Mouse (Mus musculus) urinary bladder, postnatal 36 days (tissue): ENCODE measurements around the gene Myzap.
A peak's percentile ranks its signal among the peaks of the same experiment; 100 is the strongest.
"Not testable (repeated sequence)": the region's sequence is repeated elsewhere in the genome, so short reads cannot be mapped to it uniquely, and the experiment has no call there.

ENCODE experiments used
- DNase-seq, 2 experiments: peaks; one replicate each; pipeline ENCODE4 v3.0.0; 2022; ENCODE audit warnings: low spot score in 2 of 2, mixed read lengths in 1 of 2

The Myzap gene

GRCm38 (mm10) chr9:71591938-71592548, at the start of gene Myzap:
Gene Myzap, minus strand, starts transcription at chr9:71592360.
- DNase-seq = peak; percentile 94 to 95

- DNase-seq = no peak
These were observed 48.3 kb upstream of the Myzap start for GRCm38 (mm10) chr9:71640361-71640927.

GRCm38 (mm10) chr9:71638198-71638597, 46.0 kb upstream of the Myzap start:
- DNase-seq = no peak

GRCm38 (mm10) chr9:71636854-71637253, 44.7 kb upstream of the Myzap start:
- no peak for DNase-seq

GRCm38 (mm10) chr9:71635627-71636026, 43.5 kb upstream of the Myzap start:
- no peak for DNase-seq

- DNase-seq = no peak
These were observed 42.8 kb upstream of the Myzap start for GRCm38 (mm10) chr9:71634916-71635315.

GRCm38 (mm10) chr9:71628921-71629320, 36.8 kb upstream of the Myzap start:
- DNase-seq = no peak

- no peak for DNase-seq
These were observed 36.1 kb upstream of the Myzap start for GRCm38 (mm10) chr9:71628286-71628685.

- DNase-seq = no peak
These were observed 33.8 kb upstream of the Myzap start for GRCm38 (mm10) chr9:71625961-71626360.

GRCm38 (mm10) chr9:71624793-71625495, 32.8 kb upstream of the Myzap start:
- DNase-seq = peak; percentile 42 to 54

- DNase-seq = no peak
These were observed 31.9 kb upstream of the Myzap start for GRCm38 (mm10) chr9:71623871-71624569.

GRCm38 (mm10) chr9:71622593-71622992, 30.4 kb upstream of the Myzap start:
- DNase-seq = no peak

GRCm38 (mm10) chr9:71621968-71622367, 29.8 kb upstream of the Myzap start:
- DNase-seq = no peak

- not testable (repeated sequence) for DNase-seq
These were observed 28.0 kb upstream of the Myzap start for GRCm38 (mm10) chr9:71620116-71620515.

- DNase-seq = no peak
These were observed 25.2 kb upstream of the Myzap start for GRCm38 (mm10) chr9:71617363-71617762.

- DNase-seq = peak; percentile 70 to 80
These were observed 24.0 kb upstream of the Myzap start for GRCm38 (mm10) chr9:71616185-71616584.

- DNase-seq = peak; percentile 34 to 52
These were observed 22.5 kb upstream of the Myzap start for GRCm38 (mm10) chr9:71614643-71615042.

GRCm38 (mm10) chr9:71612981-71613380, 20.8 kb upstream of the Myzap start:
- no peak for DNase-seq

GRCm38 (mm10) chr9:71611876-71612275, 19.7 kb upstream of the Myzap start:
- DNase-seq = no peak

- DNase-seq = no peak
These were observed 16.9 kb upstream of the Myzap start for GRCm38 (mm10) chr9:71609010-71609409.

- no peak for DNase-seq
These were observed 14.3 kb upstream of the Myzap start for GRCm38 (mm10) chr9:71606296-71607057.
